Mouse (Mus musculus): ENCODE measurements at regions not wholly inside any gene's neighbourhood (a gene's known extent, or its start where the extent isn't known, plus 50 kb on each side); places are given as distances from the start of the nearest gene placed in this dataset.

GRCm38 (mm10) chr4:95282083-95282482 is 230.1 kb upstream of the Jun start:
- Histone ChIP-seq H3K9ac (replicated peaks; ENCODE audit: low read length) (no peak overlapping the region), H3K27me3 (ENCODE audit: control insufficient read depth, insufficient read depth, low read length) (no peaks in the 10 kb centered on the region), H3K9me3 (ENCODE audit: control insufficient read depth, low read length) (no peaks in the 10 kb centered on the region), H3K4me1 (ENCODE audit: control insufficient read depth, insufficient read depth, low read length) (no peaks in the 10 kb centered on the region), H3K27ac (replicated peaks; ENCODE audit: low read depth, low read length) (no peak overlapping the region), H3K4me3 (replicated peaks; ENCODE audit: low read depth, low read length) (no peak overlapping the region), H3K4me2 (ENCODE audit: low read length) (no peak overlapping the region), H3K36me3 (ENCODE audit: control insufficient read depth, insufficient read depth, low read length) (no peaks in the 10 kb centered on the region)
- DNase-seq (no peak), ATAC-seq (ENCODE audit: low FRiP score, low TSS enrichment) (no peak)
- 69% methylated on average over 3 of the region's 3 CpGs for WGBS

GRCm38 (mm10) chr4:95283789-95284188 is 231.8 kb upstream of the Jun start:
- Histone ChIP-seq H3K4me2 (ENCODE audit: low read length) (no peak overlapping the region), H3K4me1 (ENCODE audit: control insufficient read depth, insufficient read depth, low read length) (no peaks in the 10 kb centered on the region), H3K27me3 (ENCODE audit: control insufficient read depth, insufficient read depth, low read length) (no peaks in the 10 kb centered on the region), H3K36me3 (ENCODE audit: control insufficient read depth, insufficient read depth, low read length) (no peaks in the 10 kb centered on the region), H3K9me3 (ENCODE audit: control insufficient read depth, low read length) (no peaks in the 10 kb centered on the region), H3K27ac (replicated peaks; ENCODE audit: low read depth, low read length) (no peak overlapping the region), H3K9ac (replicated peaks; ENCODE audit: low read length) (no peak overlapping the region), H3K4me3 (replicated peaks; ENCODE audit: low read depth, low read length) (no peak overlapping the region)
- WGBS, result 91% methylated on average over 2 of the region's 2 CpGs
- no peak for DNase-seq
- ATAC-seq (ENCODE audit: low FRiP score, low TSS enrichment), result no peak

GRCm38 (mm10) chr4:95284192-95284591 is 232.2 kb upstream of the Jun start:
- Histone ChIP-seq H3K9ac (replicated peaks; ENCODE audit: low read length) (no peak overlapping the region), H3K4me2 (ENCODE audit: low read length) (no peak overlapping the region), H3K4me1 (ENCODE audit: control insufficient read depth, insufficient read depth, low read length) (no peaks in the 10 kb centered on the region), H3K4me3 (replicated peaks; ENCODE audit: low read depth, low read length) (no peak overlapping the region), H3K36me3 (ENCODE audit: control insufficient read depth, insufficient read depth, low read length) (no peaks in the 10 kb centered on the region), H3K27ac (replicated peaks; ENCODE audit: low read depth, low read length) (no peak overlapping the region), H3K27me3 (ENCODE audit: control insufficient read depth, insufficient read depth, low read length) (no peaks in the 10 kb centered on the region), H3K9me3 (ENCODE audit: control insufficient read depth, low read length) (no peaks in the 10 kb centered on the region)
- DNase-seq (no peak), ATAC-seq (ENCODE audit: low FRiP score, low TSS enrichment) (no peak)
- 94% methylated on average over 2 of the region's 2 CpGs for WGBS

- WGBS, result 93% methylated on average over 1 of the region's 1 CpGs
- Histone ChIP-seq H3K4me1 (ENCODE audit: control insufficient read depth, insufficient read depth, low read length) (no peaks in the 10 kb centered on the region), H3K4me3 (replicated peaks; ENCODE audit: low read depth, low read length) (no peak overlapping the region), H3K9ac (replicated peaks; ENCODE audit: low read length) (no peak overlapping the region), H3K36me3 (ENCODE audit: control insufficient read depth, insufficient read depth, low read length) (no peaks in the 10 kb centered on the region), H3K27me3 (ENCODE audit: control insufficient read depth, insufficient read depth, low read length) (no peaks in the 10 kb centered on the region), H3K4me2 (ENCODE audit: low read length) (no peak overlapping the region), H3K9me3 (ENCODE audit: control insufficient read depth, low read length) (no peaks in the 10 kb centered on the region), H3K27ac (replicated peaks; ENCODE audit: low read depth, low read length) (no peak overlapping the region)
- ATAC-seq (ENCODE audit: low FRiP score, low TSS enrichment) (no peak), DNase-seq (no peak)
Measured at GRCm38 (mm10) chr4:95284696-95285095, 232.7 kb upstream of the Jun start.

- no peaks in the 10 kb centered on the region for H3K4me1 ChIP-seq (ENCODE audit: control insufficient read depth, insufficient read depth, low read length)
- no peak for DNase-seq
Measured at GRCm38 (mm10) chr4:95290321-95290720, 238.3 kb upstream of the Jun start.

GRCm38 (mm10) chr4:95294110-95294509 is 242.1 kb upstream of the Jun start:
- Histone ChIP-seq H3K27ac (replicated peaks; ENCODE audit: low read depth, low read length) (no peak overlapping the region), H3K27me3 (ENCODE audit: control insufficient read depth, insufficient read depth, low read length) (no peaks in the 10 kb centered on the region), H3K36me3 (ENCODE audit: control insufficient read depth, insufficient read depth, low read length) (no peaks in the 10 kb centered on the region), H3K4me1 (ENCODE audit: control insufficient read depth, insufficient read depth, low read length) (no peaks in the 10 kb centered on the region), H3K9me3 (ENCODE audit: control insufficient read depth, low read length) (no peaks in the 10 kb centered on the region), H3K9ac (replicated peaks; ENCODE audit: low read length) (no peak overlapping the region), H3K4me2 (ENCODE audit: low read length) (no peak overlapping the region), H3K4me3 (replicated peaks; ENCODE audit: low read depth, low read length) (no peak overlapping the region)
- 58% methylated on average over 4 of the region's 4 CpGs for WGBS
- ATAC-seq (ENCODE audit: low FRiP score, low TSS enrichment) (no peak), DNase-seq (no peak)

More at GRCm38 (mm10) chr4:95290321-95290720, 238.3 kb upstream of the Jun start:
- Histone ChIP-seq H3K9me3 (ENCODE audit: control insufficient read depth, low read length) (no peaks in the 10 kb centered on the region), H3K4me3 (replicated peaks; ENCODE audit: low read depth, low read length) (no peak overlapping the region), H3K27ac (replicated peaks; ENCODE audit: low read depth, low read length) (no peak overlapping the region), H3K27me3 (ENCODE audit: control insufficient read depth, insufficient read depth, low read length) (no peaks in the 10 kb centered on the region), H3K36me3 (ENCODE audit: control insufficient read depth, insufficient read depth, low read length) (no peaks in the 10 kb centered on the region), H3K4me2 (ENCODE audit: low read length) (no peak overlapping the region), H3K9ac (replicated peaks; ENCODE audit: low read length) (no peak overlapping the region)
- 58% methylated on average over 4 of the region's 4 CpGs for WGBS
- no peak for ATAC-seq (ENCODE audit: low FRiP score, low TSS enrichment)

GRCm38 (mm10) chr4:95301907-95302306 is 249.9 kb upstream of the Jun start:
- WGBS, result 98% methylated on average over 2 of the region's 2 CpGs
- Histone ChIP-seq H3K4me1 (ENCODE audit: control insufficient read depth, insufficient read depth, low read length) (no peaks in the 10 kb centered on the region), H3K27ac (replicated peaks; ENCODE audit: low read depth, low read length) (no peak overlapping the region), H3K9ac (replicated peaks; ENCODE audit: low read length) (no peak overlapping the region), H3K36me3 (ENCODE audit: control insufficient read depth, insufficient read depth, low read length) (no peaks in the 10 kb centered on the region), H3K9me3 (ENCODE audit: control insufficient read depth, low read length) (no peaks in the 10 kb centered on the region), H3K4me2 (ENCODE audit: low read length) (no peak overlapping the region), H3K4me3 (replicated peaks; ENCODE audit: low read depth, low read length) (no peak overlapping the region), H3K27me3 (ENCODE audit: control insufficient read depth, insufficient read depth, low read length) (no peaks in the 10 kb centered on the region)
- no peak for DNase-seq
- no peak for ATAC-seq (ENCODE audit: low FRiP score, low TSS enrichment)

- H3K9ac ChIP-seq (replicated peaks; ENCODE audit: low read length), result no peak overlapping the region
- no peak overlapping the region for H3K4me3 ChIP-seq (replicated peaks; ENCODE audit: low read depth, low read length)
- H3K4me2 ChIP-seq (ENCODE audit: low read length), result no peak overlapping the region
- DNase-seq, result no peak
- no peaks in the 10 kb centered on the region for H3K9me3 ChIP-seq (ENCODE audit: control insufficient read depth, low read length)
- ATAC-seq (ENCODE audit: low FRiP score, low TSS enrichment), result no peak
- H3K36me3 ChIP-seq (ENCODE audit: control insufficient read depth, insufficient read depth, low read length), result no peaks in the 10 kb centered on the region
- H3K4me1 ChIP-seq (ENCODE audit: control insufficient read depth, insufficient read depth, low read length), result no peaks in the 10 kb centered on the region
- no peaks in the 10 kb centered on the region for H3K27me3 ChIP-seq (ENCODE audit: control insufficient read depth, insufficient read depth, low read length)
- H3K27ac ChIP-seq (replicated peaks; ENCODE audit: low read depth, low read length), result no peak overlapping the region
- 29% methylated on average over 2 of the region's 2 CpGs for WGBS
Measured at GRCm38 (mm10) chr4:95303337-95303736, 251.3 kb upstream of the Jun start.

GRCm38 (mm10) chr4:95304006-95304405 is 252.0 kb upstream of the Jun start:
- Histone ChIP-seq H3K4me1 (ENCODE audit: control insufficient read depth, insufficient read depth, low read length) (no peaks in the 10 kb centered on the region), H3K27ac (replicated peaks; ENCODE audit: low read depth, low read length) (no peak overlapping the region), H3K4me3 (replicated peaks; ENCODE audit: low read depth, low read length) (no peak overlapping the region), H3K9ac (replicated peaks; ENCODE audit: low read length) (no peak overlapping the region), H3K9me3 (ENCODE audit: control insufficient read depth, low read length) (no peaks in the 10 kb centered on the region), H3K27me3 (ENCODE audit: control insufficient read depth, insufficient read depth, low read length) (no peaks in the 10 kb centered on the region), H3K36me3 (ENCODE audit: control insufficient read depth, insufficient read depth, low read length) (no peaks in the 10 kb centered on the region), H3K4me2 (ENCODE audit: low read length) (no peak overlapping the region)
- DNase-seq (no peak), ATAC-seq (ENCODE audit: low FRiP score, low TSS enrichment) (no peak)
- WGBS, result 73% methylated on average over 1 of the region's 1 CpGs

All from midbrain, embryonic 14.5 days (tissue).